Mouse (Mus musculus): ENCODE measurements at regions not wholly inside any gene's neighbourhood (a gene's known extent, or its start where the extent isn't known, plus 50 kb on each side); places are given as distances from the start of the nearest gene placed in this dataset.

DNA sequence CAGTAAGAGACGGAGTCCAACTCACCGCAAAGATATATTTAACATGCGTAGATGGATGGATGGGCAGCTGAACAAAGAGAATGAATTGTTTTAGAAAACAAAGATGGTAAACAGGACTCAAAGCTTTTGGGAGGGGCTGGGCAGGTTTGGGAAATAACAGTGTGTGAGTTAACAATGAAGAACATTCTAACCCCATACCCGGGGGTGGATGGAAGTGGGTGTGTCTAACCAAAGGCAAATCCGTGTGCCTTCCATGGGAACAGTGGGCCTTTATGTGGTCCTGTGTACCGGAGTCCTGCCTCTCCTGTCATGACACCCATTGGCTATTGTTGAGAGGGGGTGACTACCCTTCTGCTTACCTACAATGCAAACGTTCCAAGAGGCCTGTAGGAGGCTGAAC is 104.5 kb downstream of the Tomm20 start:
- no peak for ATAC-seq (ENCODE audit: insufficient number of reproducible peaks, low FRiP score, low TSS enrichment, low read depth)
- 55% methylated on average over 7 of the region's 7 CpGs for WGBS

DNA sequence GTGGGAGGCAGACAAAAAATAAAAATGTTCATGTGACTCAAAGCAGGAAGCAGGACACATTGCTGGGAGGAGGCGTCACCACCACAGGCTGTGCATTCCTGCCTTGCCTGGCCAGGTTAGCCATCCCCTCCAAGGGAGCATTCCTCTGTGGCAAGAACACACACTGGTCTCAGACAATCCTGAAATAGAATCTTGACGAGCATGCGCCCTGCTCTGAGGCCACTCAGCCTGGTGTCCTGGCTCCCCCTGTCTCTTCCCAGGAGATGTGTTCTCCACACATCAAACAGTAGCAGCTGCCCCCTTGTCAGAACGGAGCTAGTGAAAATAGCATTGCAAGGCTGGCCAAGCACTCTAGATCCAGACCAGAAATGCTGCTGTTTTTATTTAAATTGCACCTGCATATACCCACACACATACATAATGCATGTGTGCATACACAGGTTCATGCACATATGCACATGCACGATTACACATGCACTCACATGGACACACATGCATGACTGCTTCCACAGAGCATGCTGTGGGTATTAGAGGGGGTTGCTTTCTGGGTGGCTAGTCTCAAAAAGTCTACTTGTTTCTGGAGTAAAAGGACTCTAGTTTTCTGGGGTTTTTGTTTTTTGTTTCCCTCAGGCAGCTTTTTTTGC is 105.8 kb downstream of the Tomm20 start:
- 12% methylated on average over 5 of the region's 5 CpGs for WGBS
- Histone ChIP-seq H3K9ac (no peak overlapping the region), H3K4me3 (replicated peaks) (no peak overlapping the region)

More for the DNA sequence above, 104.5 kb downstream of the Tomm20 start:
- Histone ChIP-seq H3K4me3 (replicated peaks) (no peak overlapping the region), H3K36me3 (no peaks in the 10 kb centered on the region), H3K4me1 (peaks cover 33% of the 10 kb centered on the region), H3K9ac (no peak overlapping the region), H3K27me3 (no peaks in the 10 kb centered on the region), H3K27ac (replicated peaks) (no peak overlapping the region), H3K9me3 (replicated peaks) (no peaks in the 10 kb centered on the region), H3K4me2 (replicated peaks) (no peak overlapping the region)

DNA sequence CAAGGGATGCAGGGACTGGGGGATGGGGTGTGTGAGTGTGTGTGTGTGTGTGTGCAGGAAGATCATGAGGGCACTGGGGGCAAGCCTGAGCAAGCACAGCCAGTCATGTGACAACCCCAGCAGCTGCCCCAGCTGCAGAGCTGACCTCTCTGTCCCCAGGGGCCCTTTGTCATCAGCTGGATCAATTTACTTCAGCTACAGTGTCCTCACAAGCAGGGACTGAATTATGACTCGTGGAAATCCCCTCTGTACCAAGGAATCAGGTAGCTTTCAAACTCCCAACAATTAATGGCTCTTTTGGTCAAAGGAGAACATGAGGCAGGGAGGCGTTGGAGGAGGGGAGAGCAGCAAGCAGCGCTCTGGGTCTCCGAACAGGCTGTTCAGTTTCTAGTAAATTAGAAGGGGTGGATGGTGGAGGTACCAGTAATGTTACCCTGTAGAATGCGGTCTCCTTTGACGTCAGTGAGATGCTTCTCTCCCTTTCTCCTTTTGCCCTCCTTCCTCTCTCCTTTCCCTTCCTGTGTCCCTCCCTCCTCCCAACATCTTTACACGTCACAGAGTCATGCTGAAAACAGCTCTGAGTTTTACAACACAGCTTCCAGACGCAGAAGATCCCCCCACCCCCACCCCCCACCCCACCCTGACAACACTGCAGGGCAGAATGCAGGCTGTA is 106.5 kb downstream of the Tomm20 start:
- Histone ChIP-seq H3K4me3 (replicated peaks) (no peak overlapping the region), H3K9ac (no peak overlapping the region), H3K4me1 (peaks cover 39% of the 10 kb centered on the region), H3K4me2 (replicated peaks) (peak overlapping the region; percentile 28), H3K27me3 (no peaks in the 10 kb centered on the region), H3K9me3 (replicated peaks) (no peaks in the 10 kb centered on the region), H3K36me3 (no peaks in the 10 kb centered on the region), H3K27ac (replicated peaks) (peak overlapping the region; percentile 91)
- WGBS: 2% methylated on average over 8 of the region's 8 CpGs
- ATAC-seq (ENCODE audit: insufficient number of reproducible peaks, low FRiP score, low TSS enrichment, low read depth): peak; percentile 75

More for the DNA sequence above, 105.8 kb downstream of the Tomm20 start:
- Histone ChIP-seq H3K27me3 (no peaks in the 10 kb centered on the region), H3K4me2 (replicated peaks) (peak overlapping the region; percentile 28), H3K36me3 (no peaks in the 10 kb centered on the region), H3K9me3 (replicated peaks) (no peaks in the 10 kb centered on the region), H3K4me1 (peaks cover 39% of the 10 kb centered on the region), H3K27ac (replicated peaks) (peak overlapping the region; percentile 91)
- ATAC-seq (ENCODE audit: insufficient number of reproducible peaks, low FRiP score, low TSS enrichment, low read depth): peak; percentile 90

DNA sequence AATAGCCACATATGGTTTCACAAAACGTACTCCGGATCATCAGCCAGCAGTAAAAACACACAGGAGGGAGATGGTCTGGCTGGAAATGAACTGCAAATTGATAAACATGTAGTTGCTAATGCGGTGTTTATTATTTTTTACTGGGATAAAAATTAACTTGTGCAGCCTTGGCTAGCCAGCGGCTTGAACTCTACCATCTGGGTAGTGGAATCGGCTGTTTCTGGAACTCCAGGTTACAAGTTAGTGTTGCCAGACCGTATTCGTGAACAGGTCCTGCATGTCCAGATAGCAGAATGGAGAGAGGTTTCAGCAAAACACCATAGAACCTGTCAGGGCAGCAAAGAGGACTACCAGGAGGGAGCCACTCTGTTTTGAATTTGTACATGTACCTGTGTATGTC is 107.4 kb downstream of the Tomm20 start:
- 65% methylated on average over 7 of the region's 7 CpGs for WGBS
- peaks cover 46% of the 10 kb centered on the region for H3K4me1 ChIP-seq

DNA sequence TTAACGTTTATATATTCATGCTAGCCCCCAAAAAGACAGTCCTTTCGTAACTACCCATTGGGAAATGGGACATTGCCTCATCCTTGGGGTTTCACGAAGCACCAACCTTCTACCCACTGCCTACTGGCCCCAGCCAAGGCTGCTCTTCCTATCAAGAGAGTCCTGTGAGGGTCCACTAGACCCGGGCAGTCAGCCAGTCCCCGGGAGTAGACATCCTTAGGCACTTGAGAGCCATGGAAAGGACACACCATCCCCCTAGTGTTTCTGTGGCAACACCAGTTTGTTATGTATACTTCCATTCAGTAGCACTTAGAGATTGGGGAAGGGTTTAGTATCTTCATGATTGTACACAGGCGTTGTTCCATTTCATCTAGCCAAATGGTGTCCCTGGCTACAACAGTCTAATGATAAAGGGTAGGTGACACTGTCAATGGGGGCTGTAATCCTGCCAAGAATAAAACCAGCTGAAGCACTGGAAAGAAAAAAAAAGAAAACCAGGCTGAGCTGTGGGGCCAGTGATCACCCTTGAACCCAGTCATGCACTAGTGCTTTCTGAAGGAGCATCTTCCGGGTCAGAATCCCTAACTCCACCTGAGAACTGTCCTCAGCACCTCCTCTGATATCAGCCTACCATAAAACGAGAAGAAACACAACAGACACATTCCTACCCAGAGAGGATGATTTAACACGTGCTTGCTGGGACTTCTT is 108.2 kb downstream of the Tomm20 start:
- Histone ChIP-seq H3K27ac (replicated peaks) (peak overlapping the region; percentile 91; the same call in 1 of the 2 replicates), H3K36me3 (no peaks in the 10 kb centered on the region), H3K27me3 (no peaks in the 10 kb centered on the region), H3K4me1 (peaks cover 54% of the 10 kb centered on the region), H3K4me3 (replicated peaks) (no peak overlapping the region), H3K9ac (no peak overlapping the region), H3K9me3 (replicated peaks) (no peaks in the 10 kb centered on the region), H3K4me2 (replicated peaks) (no peak overlapping the region)
- WGBS: 75% methylated on average over 9 of the region's 9 CpGs
- ATAC-seq (ENCODE audit: insufficient number of reproducible peaks, low FRiP score, low TSS enrichment, low read depth): no peak

More for the DNA sequence above, 107.4 kb downstream of the Tomm20 start:
- ATAC-seq (ENCODE audit: insufficient number of reproducible peaks, low FRiP score, low TSS enrichment, low read depth): no peak
- Histone ChIP-seq H3K4me2 (replicated peaks) (no peak overlapping the region), H3K27me3 (no peaks in the 10 kb centered on the region), H3K9me3 (replicated peaks) (no peaks in the 10 kb centered on the region), H3K27ac (replicated peaks) (peak overlapping the region; percentile 91; the same call in 1 of the 2 replicates), H3K4me3 (replicated peaks) (no peak overlapping the region), H3K36me3 (no peaks in the 10 kb centered on the region), H3K9ac (no peak overlapping the region)

DNA sequence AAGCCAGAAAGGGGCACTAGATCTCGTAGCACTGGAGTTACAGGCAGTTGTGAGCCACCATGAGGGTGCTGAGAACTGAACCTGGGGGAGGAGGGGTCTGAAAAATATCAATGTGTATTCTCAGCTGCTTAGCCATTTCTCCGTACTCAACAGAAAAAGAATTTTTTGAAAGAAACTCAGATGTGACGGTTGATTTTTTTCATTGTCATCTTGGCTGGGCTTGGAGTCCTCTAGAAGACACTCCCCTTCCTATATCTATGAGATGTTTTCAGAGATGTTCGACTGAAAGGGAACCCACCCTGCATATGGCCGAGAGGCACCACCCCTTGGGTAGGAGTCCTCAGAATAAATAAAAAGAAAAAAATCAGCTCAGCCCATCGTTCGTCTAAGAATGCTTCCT is 110.1 kb downstream of the Tomm20 start:
- Histone ChIP-seq H3K9ac (no peak overlapping the region), H3K9me3 (replicated peaks) (no peaks in the 10 kb centered on the region), H3K4me2 (replicated peaks) (no peak overlapping the region), H3K4me3 (replicated peaks) (no peak overlapping the region), H3K4me1 (peaks cover 61% of the 10 kb centered on the region), H3K36me3 (no peaks in the 10 kb centered on the region), H3K27ac (replicated peaks) (no peak overlapping the region), H3K27me3 (no peaks in the 10 kb centered on the region)
- 59% methylated on average over 7 of the region's 7 CpGs for WGBS
- ATAC-seq (ENCODE audit: insufficient number of reproducible peaks, low FRiP score, low TSS enrichment, low read depth): no peak

DNA sequence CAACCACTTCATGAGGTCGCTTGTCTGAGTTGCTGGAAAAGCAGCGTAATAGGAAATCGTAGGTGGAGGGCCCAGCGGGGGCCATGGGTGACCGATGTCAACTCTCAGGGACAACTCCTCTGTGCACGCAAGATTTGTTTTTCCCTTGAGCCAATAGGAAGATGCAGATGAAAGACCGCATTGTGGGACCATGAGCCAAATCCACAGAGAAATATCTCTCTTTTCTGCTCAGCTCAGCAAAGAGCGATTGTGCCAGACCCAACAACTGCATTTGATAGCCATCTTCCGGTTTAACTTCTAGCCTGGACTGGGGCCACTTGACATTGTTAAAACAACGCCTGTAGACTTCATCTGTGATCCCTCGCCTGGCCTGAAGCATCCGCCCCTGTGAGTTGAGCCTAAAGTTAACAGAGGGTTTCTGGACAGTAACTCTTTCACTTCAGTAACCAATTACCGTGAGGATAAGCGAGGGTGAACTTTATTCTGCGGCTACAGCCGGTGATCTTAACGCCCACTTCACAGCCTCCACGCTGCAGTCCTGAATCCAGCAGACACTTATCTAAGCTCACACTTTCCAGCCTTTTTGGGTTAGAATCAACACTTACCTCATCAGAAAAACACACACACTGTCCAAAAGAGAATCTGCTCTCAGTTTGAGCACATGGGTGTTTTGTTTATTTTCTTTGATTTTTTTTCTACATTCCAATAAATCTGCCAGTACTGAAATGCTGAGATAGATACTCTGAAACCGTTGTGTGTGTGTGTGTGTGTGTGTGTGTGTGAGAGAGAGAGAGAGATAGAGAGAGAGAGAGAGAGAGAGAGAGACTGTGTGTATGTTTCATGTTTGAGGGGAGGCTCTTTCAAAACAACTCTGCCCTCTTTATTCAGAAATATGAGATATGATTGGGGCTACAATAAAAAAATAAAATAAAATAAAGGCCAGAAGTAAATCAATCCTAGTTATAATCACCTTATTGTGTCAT is 111.9 kb downstream of the Tomm20 start:
- no peak for ATAC-seq (ENCODE audit: insufficient number of reproducible peaks, low FRiP score, low TSS enrichment, low read depth)
- Histone ChIP-seq H3K4me2 (replicated peaks) (0 out of 2 replicates have a peak overlapping the region, but pooled peaks have one; percentile 17), H3K27me3 (no peaks in the 10 kb centered on the region), H3K4me1 (peaks cover 51% of the 10 kb centered on the region), H3K4me3 (replicated peaks) (no peak overlapping the region), H3K9me3 (replicated peaks) (no peaks in the 10 kb centered on the region), H3K36me3 (no peaks in the 10 kb centered on the region), H3K9ac (no peak overlapping the region), H3K27ac (replicated peaks) (peak overlapping the region; percentile 86)
- WGBS: 32% methylated on average over 19 of the region's 19 CpGs

DNA sequence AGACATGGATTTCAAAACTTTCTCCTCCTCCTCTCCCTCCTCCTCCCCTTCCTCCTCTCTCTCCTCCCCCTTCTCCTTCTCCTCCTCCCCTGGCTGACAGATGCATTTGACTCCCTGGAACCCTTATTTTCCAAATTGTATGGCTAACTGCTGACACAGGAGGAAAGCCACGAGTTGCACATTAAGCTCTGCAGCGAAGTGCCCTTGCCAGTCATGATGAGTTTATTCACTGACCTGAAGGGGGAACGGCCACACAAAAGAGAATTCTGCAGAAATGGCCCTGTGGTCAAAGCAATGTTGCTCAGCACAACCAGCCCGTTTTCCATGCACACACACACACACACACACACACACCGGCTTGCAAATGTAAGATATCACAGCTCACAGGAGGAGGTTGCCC is 112.6 kb downstream of the Tomm20 start:
- WGBS: 35% methylated on average over 5 of the region's 5 CpGs
- Histone ChIP-seq H3K4me2 (replicated peaks) (0 out of 2 replicates have a peak overlapping the region, but pooled peaks have one; percentile 17), H3K9me3 (replicated peaks) (no peaks in the 10 kb centered on the region), H3K9ac (no peak overlapping the region), H3K4me3 (replicated peaks) (no peak overlapping the region), H3K27ac (replicated peaks) (peak overlapping the region; percentile 86), H3K36me3 (no peaks in the 10 kb centered on the region), H3K27me3 (no peaks in the 10 kb centered on the region), H3K4me1 (peaks cover 46% of the 10 kb centered on the region)
- ATAC-seq (ENCODE audit: insufficient number of reproducible peaks, low FRiP score, low TSS enrichment, low read depth): no peak

DNA sequence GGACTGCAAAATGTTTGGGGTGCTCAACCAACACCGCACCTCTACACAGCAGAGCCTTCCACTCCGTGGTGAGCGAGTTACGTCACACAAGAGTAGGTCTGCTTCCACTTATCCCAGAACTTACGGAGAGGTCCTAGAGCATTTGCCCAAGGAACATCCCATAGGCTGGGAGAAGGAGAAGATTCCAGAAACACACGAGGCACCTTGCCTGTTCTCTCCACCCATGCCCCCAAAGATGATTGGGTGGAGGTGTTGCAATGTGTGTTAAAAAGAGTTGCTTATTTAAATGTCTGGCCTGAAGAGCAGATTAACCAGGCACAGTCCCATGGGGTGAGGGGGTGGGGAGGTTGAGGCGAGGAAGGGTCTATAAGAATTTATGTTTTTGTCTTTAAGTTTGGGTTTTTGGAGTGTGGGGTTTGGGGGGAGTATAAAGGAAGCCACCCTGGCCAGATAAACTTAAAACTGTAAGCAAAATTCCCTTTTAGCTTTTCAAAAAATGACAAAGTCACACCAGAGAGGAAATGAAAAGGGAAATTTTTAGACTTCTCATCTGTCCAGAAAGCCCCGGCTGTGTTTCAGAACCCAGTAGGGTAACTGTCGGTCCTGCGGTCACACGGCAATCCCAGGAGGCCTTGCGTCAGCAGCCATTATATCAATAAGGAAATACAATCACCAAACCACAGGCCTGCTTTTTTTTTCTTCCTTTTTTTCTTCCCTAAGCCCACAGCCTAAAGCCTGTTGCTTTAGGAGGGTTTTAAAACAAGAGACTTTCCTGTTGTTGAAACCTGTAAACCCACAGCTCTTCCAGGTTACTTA is 113.3 kb downstream of the Tomm20 start:
- H3K27ac ChIP-seq (replicated peaks): peak overlapping the region; percentile 86
- H3K36me3 ChIP-seq: no peaks in the 10 kb centered on the region
- 49% methylated on average over 12 of the region's 12 CpGs for WGBS
- no peaks in the 10 kb centered on the region for H3K9me3 ChIP-seq (replicated peaks)
- no peak overlapping the region for H3K9ac ChIP-seq
- no peaks in the 10 kb centered on the region for H3K27me3 ChIP-seq
- peaks cover 46% of the 10 kb centered on the region for H3K4me1 ChIP-seq
- H3K4me2 ChIP-seq (replicated peaks): no peak overlapping the region
- ATAC-seq (ENCODE audit: insufficient number of reproducible peaks, low FRiP score, low TSS enrichment, low read depth): no peak
- no peak overlapping the region for H3K4me3 ChIP-seq (replicated peaks)
